Mouse (Mus musculus) liver, postnatal 0 days (tissue): ENCODE data around the gene Limch1. TPM values are rescaled to one million over a fixed set of nuclear protein-coding genes. Genes with fewer than 3 reads are reported as not detected.

ENCODE experiments used
- ATAC-seq: fragments of 200-750 bp; cut with Nextera tagmentation; 2 replicates; pipeline ENCODE4 v1.8.0; 2017; ENCODE audit warnings: mild to moderate bottlenecking, moderate library complexity
- DNase-seq: peaks from one replicate; pipeline ENCODE4 v3.0.0-alpha.2; 2016
- H3K27ac ChIP-seq: fragments of 300-500 bp; sonication (generic); 2 replicates; pipeline ENCODE4 v1.5.1; 2014; ENCODE audit warnings: antibody characterized with exemption, moderate library complexity, mild to moderate bottlenecking, low read depth
- H3K27me3 ChIP-seq: fragments of 300-500 bp; sonication (generic); 2 replicates; pipeline ENCODE4 v1.6.1; 2014; ENCODE audit warnings: low read length, control low read depth, mixed read lengths; ENCODE audit not compliant: insufficient read depth
- H3K36me3 ChIP-seq: fragments of 300-500 bp; sonication (generic); replicated peaks from 2 replicates; pipeline ENCODE4 v1.6.1; 2014; ENCODE audit warnings: mild to moderate bottlenecking, control low read depth, low read length, moderate library complexity, mixed read lengths; ENCODE audit not compliant: insufficient read depth
- H3K4me1 ChIP-seq: fragments of 300-500 bp; sonication (generic); 2 replicates; pipeline ENCODE4 v1.6.1; 2014; ENCODE audit warnings: antibody characterized with exemption, mild to moderate bottlenecking, control low read depth; ENCODE audit not compliant: insufficient read depth
- H3K4me2 ChIP-seq: fragments of 300-500 bp; sonication (generic); 2 replicates; pipeline ENCODE4 v1.6.1; 2014; ENCODE audit warnings: low read depth, mild to moderate bottlenecking, low read length, moderate library complexity, mixed read lengths
- H3K4me3 ChIP-seq: fragments of 300-500 bp; sonication (generic); 2 replicates; pipeline ENCODE4 v1.5.1; 2014; ENCODE audit warnings: low read depth, low read length
- H3K9ac ChIP-seq: fragments of 300-500 bp; sonication (generic); replicated peaks from 2 replicates; pipeline ENCODE4 v1.6.1; 2014; ENCODE audit warnings: mild to moderate bottlenecking, moderate library complexity
- H3K9me3 ChIP-seq: fragments of 300-500 bp; sonication (generic); 2 replicates; pipeline ENCODE4 v1.6.1; 2016; ENCODE audit warnings: mild to moderate bottlenecking, control low read depth, low read length, mixed read lengths
- CTCF ChIP-seq: sonication (generic); IDR thresholded peaks from 2 replicates; pipeline ENCODE4 v1.5.1; 2016; ENCODE audit warnings: antibody characterized with exemption, low read depth
- EP300 ChIP-seq: IDR thresholded peaks from 2 replicates; pipeline ENCODE4 v1.6.1; 2016; ENCODE audit warnings: antibody characterized with exemption, low read depth, mild to moderate bottlenecking
- WGBS: fragments of 180-500 bp; shearing (Covaris S2); extraction: QIAGEN DNeasy Blood & Tissue Kit; methylation state at CpG from one replicate; pipeline ENCODE4 v1.1.7; 2014; ENCODE audit not compliant: insufficient replicate concordance; 5-methylcytosine and 5-hydroxymethylcytosine counted together
- polyA plus RNA-seq: library from polyadenylated mRNA; unstranded; fragments of >200 nt; fragmentation: Nextera tagmentation; extraction: Ambion mirVana; gene quantifications from 2 replicates; pipeline ENCODE4 v1.2.1, GENCODE M21; 2015

The Limch1 gene
- polyA plus RNA-seq, 1 experiment from 2014 or later, result 1.6 TPM

DNA sequence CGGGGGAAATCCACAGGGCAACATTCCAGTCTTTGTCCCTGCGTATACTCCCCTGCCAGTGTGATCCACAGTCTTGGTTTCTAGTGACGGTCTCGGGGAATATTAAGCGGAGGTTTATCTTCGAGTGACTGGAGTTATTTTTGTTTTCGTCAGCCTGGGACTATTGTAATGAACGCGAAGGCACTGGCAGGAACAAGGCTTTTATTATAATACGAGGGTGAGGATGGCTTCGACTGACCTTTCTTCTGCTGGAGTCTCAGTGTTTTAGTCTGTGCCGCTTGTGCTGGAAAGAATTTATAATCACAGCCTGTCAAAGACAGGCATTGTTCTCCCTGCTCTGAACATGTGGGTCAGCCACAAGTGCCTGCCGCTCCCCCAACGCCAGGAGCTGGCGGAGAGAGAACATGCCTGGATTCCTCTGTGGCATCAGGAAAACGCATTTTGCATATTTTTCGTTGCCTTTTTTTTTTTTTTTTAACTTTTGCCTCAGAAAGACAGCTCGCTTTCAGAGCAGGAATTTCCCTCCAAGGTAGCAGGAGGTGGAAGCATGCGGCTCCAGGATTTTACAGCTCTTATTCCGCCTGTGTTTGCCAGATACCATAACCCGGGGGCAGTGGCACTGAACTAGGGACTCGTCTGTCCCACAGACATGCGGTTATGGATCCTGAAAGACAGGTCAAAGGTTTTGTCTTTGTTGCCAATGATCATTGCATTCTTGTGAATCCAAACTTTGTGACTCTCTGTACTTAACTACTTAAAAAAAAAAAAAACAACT, 222.6 kb downstream of the Limch1 start:
- no peak for ATAC-seq

DNA sequence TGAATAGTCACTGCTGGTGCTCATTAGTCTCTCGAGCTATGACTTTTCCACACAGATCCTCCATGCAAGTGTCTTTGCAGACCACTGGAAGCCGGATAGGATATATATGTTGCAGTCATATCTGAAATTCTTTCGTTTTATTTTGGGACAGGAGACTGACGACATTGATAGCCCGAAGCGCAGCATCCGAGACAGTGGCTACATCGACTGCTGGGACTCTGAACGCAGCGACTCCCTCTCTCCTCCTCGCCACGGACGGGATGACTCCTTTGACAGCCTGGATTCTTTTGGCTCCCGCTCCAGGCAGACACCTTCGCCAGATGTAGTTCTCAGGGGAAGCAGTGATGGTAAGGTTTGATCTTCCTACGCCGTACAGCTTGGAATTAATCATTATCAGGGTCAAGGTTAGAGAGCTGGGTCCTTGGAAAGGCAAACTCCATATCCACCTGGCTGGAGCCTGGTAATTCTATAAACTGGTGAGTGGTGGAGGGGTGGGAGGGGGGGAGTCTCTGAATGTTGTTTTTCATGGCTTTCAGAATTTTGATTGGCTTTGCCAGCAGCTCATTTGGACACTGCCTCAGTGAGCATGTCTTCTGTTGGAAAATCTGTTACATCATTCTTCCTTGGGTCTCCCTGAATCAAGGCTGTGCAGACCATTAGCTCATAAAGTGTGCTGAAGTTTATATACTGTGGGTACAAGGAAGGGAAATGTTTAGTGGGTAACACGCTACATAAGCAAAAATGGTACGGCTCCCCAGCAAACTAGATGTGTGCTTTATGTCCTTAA, 223.5 kb downstream of the Limch1 start:
- TF ChIP-seq CTCF, result no peak
- no peak for TF ChIP-seq EP300
- Histone ChIP-seq H3K36me3 (no peaks in the 10 kb centered on the region), H3K4me1 (no peaks in the 10 kb centered on the region), H3K27me3 (no peaks in the 10 kb centered on the region), H3K9ac (no peak overlapping the region), H3K4me3 (no peak overlapping the region), H3K27ac (no peak overlapping the region), H3K4me2 (no peak overlapping the region), H3K9me3 (no peaks in the 10 kb centered on the region)
- WGBS, result 70% methylated on average over 19 of the region's 19 CpGs
- no peak for DNase-seq
- ATAC-seq, result no peak

More for the DNA sequence above, 222.6 kb downstream of the Limch1 start:
- DNase-seq, result no peak
- Histone ChIP-seq H3K4me2 (no peak overlapping the region), H3K4me1 (no peaks in the 10 kb centered on the region), H3K9me3 (no peaks in the 10 kb centered on the region), H3K9ac (no peak overlapping the region), H3K36me3 (no peaks in the 10 kb centered on the region), H3K27me3 (no peaks in the 10 kb centered on the region), H3K4me3 (no peak overlapping the region), H3K27ac (no peak overlapping the region)
- WGBS, result 45% methylated on average over 23 of the region's 23 CpGs
- TF ChIP-seq EP300 (no peak), CTCF (no peak)

DNA sequence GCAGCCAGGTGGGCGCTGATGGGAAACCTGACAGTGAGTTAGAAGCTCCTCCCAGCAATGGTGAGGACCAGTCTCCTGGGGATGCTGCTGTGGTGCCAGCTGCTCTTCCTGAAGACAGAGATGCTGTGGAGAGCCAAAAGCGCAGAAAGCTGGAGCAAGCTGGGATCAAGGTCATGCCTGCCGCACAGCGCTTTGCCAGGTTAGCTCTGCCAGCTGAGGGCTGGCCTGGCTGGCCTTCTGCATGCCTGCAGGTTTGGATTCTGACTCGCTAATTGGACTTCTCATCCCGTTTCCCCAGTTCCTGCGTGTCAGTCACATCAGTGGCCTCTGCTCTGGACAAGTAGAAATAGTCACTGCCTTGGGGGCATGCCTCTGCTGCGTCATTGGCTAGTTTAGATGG, 230.0 kb downstream of the Limch1 start:
- H3K4me3 ChIP-seq, result no peak overlapping the region
- no peak overlapping the region for H3K27ac ChIP-seq
- no peaks in the 10 kb centered on the region for H3K4me1 ChIP-seq
- H3K36me3 ChIP-seq, result no peaks in the 10 kb centered on the region
- H3K4me2 ChIP-seq, result no peak overlapping the region
- no peaks in the 10 kb centered on the region for H3K27me3 ChIP-seq
- H3K9me3 ChIP-seq, result no peaks in the 10 kb centered on the region
- no peak for TF ChIP-seq EP300
- no peak for TF ChIP-seq CTCF
- ATAC-seq (no peak), DNase-seq (no peak)
- no peak overlapping the region for H3K9ac ChIP-seq
- 89% methylated on average over 8 of the region's 8 CpGs for WGBS

DNA sequence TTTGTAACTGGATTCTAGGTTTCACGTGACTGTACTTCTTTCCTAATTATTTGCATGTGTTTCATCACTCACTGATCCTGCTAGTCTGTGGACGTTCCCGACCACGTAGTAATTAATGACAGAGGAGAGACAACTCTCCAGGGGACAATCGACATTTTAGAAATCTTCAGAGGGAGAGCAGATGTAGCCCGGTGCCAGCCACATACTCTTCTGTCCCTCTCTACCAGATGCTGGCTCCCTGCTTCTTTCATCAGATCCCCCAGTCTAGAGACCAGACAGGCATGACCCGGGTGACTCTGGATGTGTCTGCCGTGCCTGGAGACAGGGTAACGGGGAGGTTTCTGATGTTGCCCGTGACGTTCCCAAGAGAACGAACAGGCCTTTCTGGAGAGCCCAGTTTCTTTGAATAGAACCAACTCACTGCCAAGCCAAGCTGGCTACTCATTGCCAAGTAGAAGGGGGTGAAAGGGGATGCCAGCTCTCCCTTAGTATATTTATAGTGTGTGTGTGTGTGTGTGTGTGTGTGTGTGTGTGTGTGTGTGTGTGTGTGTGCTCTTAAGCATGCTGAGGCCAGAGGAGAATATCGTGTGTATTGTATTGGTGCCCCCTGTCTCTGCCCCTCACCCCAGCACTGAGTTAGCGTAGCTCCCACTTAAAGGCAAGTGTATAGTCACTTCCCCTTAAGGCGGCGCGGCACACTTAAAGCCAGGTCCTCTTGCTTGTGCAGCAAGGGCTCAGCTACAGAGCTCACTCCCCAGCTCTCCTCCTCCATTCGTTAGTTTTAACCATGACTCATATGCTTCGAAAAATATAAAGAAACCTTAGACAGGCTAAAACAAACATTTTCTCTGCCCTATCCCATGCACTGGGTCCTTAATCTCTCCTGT, 233.9 kb downstream of the Limch1 start:
- Histone ChIP-seq H3K9me3 (no peaks in the 10 kb centered on the region), H3K9ac (no peak overlapping the region), H3K4me1 (no peaks in the 10 kb centered on the region), H3K27ac (no peak overlapping the region), H3K4me3 (no peak overlapping the region), H3K36me3 (no peaks in the 10 kb centered on the region), H3K4me2 (no peak overlapping the region), H3K27me3 (no peaks in the 10 kb centered on the region)
- WGBS, result 61% methylated on average over 19 of the region's 19 CpGs
- ATAC-seq, result no peak
- TF ChIP-seq EP300 (no peak), CTCF (no peak)
- DNase-seq, result no peak

DNA sequence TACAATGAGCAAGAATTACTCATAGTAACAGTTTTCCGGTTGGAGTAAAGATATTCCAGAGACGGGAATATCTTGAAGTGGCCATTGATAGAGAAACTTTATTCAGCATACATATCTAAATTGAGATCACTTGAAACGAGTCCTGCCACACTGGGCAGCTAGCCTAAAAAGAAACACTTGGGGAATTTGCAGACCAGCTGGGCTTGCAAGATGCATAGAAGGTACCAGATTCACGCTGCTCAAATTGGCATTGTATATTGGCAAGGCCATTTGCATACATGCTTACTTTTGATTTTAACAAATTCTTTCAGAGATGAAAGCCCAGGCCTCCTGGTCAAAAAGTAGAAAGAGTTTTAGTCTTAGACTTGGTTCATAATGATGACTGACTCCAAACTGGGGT, 235.2 kb downstream of the Limch1 start:
- Histone ChIP-seq H3K27me3 (no peaks in the 10 kb centered on the region), H3K9ac (no peak overlapping the region), H3K9me3 (no peaks in the 10 kb centered on the region), H3K27ac (no peak overlapping the region), H3K4me1 (no peaks in the 10 kb centered on the region), H3K4me3 (no peak overlapping the region), H3K36me3 (no peaks in the 10 kb centered on the region), H3K4me2 (no peak overlapping the region)
- no peak for ATAC-seq
- TF ChIP-seq CTCF (no peak), EP300 (no peak)
- no peak for DNase-seq
- 74% methylated on average over 4 of the region's 4 CpGs for WGBS

DNA sequence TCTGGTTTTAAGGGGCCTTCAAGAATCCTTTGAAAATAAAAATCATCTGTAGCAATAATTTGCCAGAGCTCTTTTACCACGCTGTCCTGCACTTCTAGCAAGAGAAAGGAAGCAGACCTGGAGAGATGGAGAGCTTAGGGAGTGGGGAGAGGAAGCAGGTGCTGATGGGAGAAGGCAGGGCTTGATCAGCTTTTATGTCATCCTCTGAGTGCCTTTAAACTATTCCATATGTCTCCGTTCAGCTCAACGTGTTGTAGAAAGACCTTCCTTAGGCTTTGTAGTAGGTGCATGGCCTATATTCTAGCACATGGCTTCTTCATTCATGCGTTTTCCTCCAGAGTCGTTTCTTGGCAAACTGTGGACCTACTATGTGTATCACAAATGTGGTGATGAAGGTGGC, 237.5 kb downstream of the Limch1 start:
- DNase-seq, result no peak
- no peaks in the 10 kb centered on the region for H3K4me1 ChIP-seq
- no peaks in the 10 kb centered on the region for H3K9me3 ChIP-seq
- no peak overlapping the region for H3K4me3 ChIP-seq
- H3K36me3 ChIP-seq, result no peaks in the 10 kb centered on the region
- no peak for TF ChIP-seq CTCF
- no peak for TF ChIP-seq EP300
- no peak overlapping the region for H3K27ac ChIP-seq
- H3K4me2 ChIP-seq, result no peak overlapping the region
- WGBS, result 73% methylated on average over 5 of the region's 5 CpGs
- no peaks in the 10 kb centered on the region for H3K27me3 ChIP-seq
- ATAC-seq, result no peak
- no peak overlapping the region for H3K9ac ChIP-seq
